Mouse (Mus musculus) limb, embryonic 12.5 days (tissue): ENCODE data around the gene Otof. TPM values are rescaled to one million over a fixed set of nuclear protein-coding genes. Genes with fewer than 3 reads are reported as not detected.

ENCODE experiments used
- ATAC-seq: fragments of 200-750 bp; cut with Nextera tagmentation; 2 replicates; pipeline ENCODE4 v1.8.0; 2017; ENCODE audit warnings: low read depth, moderate TSS enrichment; ENCODE audit not compliant: insufficient number of reproducible peaks, insufficient read depth, low FRiP score, low TSS enrichment
- H3K27ac ChIP-seq: fragments of 300-500 bp; sonication (generic); 2 replicates; pipeline ENCODE4 v1.5.1; 2016; ENCODE audit warnings: mild to moderate bottlenecking, moderate library complexity
- H3K27me3 ChIP-seq: fragments of 300-500 bp; sonication (generic); 2 replicates; pipeline ENCODE4 v1.6.1; 2016; ENCODE audit warnings: mild to moderate bottlenecking, moderate library complexity
- H3K36me3 ChIP-seq: fragments of 300-500 bp; sonication (generic); 2 replicates; pipeline ENCODE4 v1.6.1; 2016; ENCODE audit warnings: mild to moderate bottlenecking, moderate library complexity
- H3K4me1 ChIP-seq: fragments of 300-500 bp; sonication (generic); replicated peaks from 2 replicates; pipeline ENCODE4 v1.6.1; 2016
- H3K4me2 ChIP-seq: fragments of 300-500 bp; sonication (generic); 2 replicates; pipeline ENCODE4 v1.6.1; 2016; ENCODE audit warnings: mild to moderate bottlenecking, moderate library complexity
- H3K4me3 ChIP-seq: fragments of 300-500 bp; sonication (generic); replicated peaks from 2 replicates; pipeline ENCODE4 v1.5.1; 2016; ENCODE audit warnings: mild to moderate bottlenecking
- H3K9ac ChIP-seq: fragments of 300-500 bp; sonication (generic); replicated peaks from 2 replicates; pipeline ENCODE4 v1.6.1; 2016; ENCODE audit warnings: mild to moderate bottlenecking, moderate library complexity
- H3K9me3 ChIP-seq: fragments of 300-500 bp; sonication (generic); 2 replicates; pipeline ENCODE4 v1.6.1; 2016; ENCODE audit warnings: mild to moderate bottlenecking, moderate library complexity
- WGBS: fragments of 180-500 bp; shearing (Covaris S2); methylation state at CpG from one replicate; pipeline ENCODE4 v1.1.7; 2016; 5-methylcytosine and 5-hydroxymethylcytosine counted together
- polyA plus RNA-seq: library from polyadenylated mRNA; unstranded; fragments of >200 nt; fragmentation: Nextera tagmentation; extraction: Ambion mirVana; gene quantifications from 2 replicates; pipeline ENCODE4 v1.2.1, GENCODE M21; 2016

Gene Otof
- polyA plus RNA-seq, 1 experiment from 2014 or later, result 0.24 TPM

- no peak for ATAC-seq
- H3K27me3 ChIP-seq, result peaks cover 5% of the 10 kb centered on the region; the same call in 1 of the 2 replicates
- 82% methylated on average over 6 of the region's 6 CpGs for WGBS
Observed at GRCm38 (mm10) chr5:30427406-30427805, 34.3 kb downstream of the Otof start.

DNA sequence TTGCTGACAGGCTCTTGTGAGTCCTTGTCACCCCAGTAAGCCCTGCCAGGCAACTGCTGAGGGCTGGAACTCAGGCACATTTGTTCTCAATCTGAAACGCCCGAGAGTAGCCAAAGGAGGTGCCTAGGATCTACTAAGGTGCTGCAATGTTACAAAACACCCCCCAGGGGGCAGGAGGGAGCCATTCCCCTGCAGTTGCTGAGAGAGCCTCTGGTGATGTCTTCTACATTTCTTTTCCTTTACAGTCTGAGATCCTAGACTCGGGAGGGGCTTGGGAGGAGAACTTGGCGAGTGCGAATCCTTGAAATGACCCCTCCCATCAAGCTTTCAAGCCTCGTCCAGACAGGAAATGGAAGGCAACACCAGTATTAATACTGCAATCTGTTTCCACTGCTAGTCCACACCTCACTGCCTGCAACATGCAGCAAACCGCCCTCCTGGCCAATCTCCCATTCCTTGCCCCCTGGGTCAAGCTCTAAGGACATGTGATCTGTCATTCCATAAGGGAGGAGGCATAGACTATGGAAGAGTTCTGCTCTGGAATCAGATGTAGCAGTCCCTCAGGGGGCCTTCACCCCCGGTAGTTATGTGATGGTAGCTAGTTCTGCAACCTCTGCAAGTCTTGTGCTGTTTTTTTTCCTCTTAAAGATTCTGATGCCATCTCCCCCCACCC is 38.0 kb downstream of the Otof start:
- Histone ChIP-seq H3K9me3 (no peaks in the 10 kb centered on the region), H3K27ac (no peak overlapping the region), H3K4me2 (no peak overlapping the region), H3K4me1 (no peaks in the 10 kb centered on the region; the same call in 1 of the 2 replicates), H3K27me3 (peaks cover 9% of the 10 kb centered on the region; the same call in 1 of the 2 replicates), H3K36me3 (no peaks in the 10 kb centered on the region), H3K9ac (no peak overlapping the region), H3K4me3 (no peak overlapping the region)
- WGBS, result 24% methylated on average over 8 of the region's 8 CpGs
- ATAC-seq, result no peak

More at GRCm38 (mm10) chr5:30427406-30427805, 34.3 kb downstream of the Otof start:
- H3K9ac ChIP-seq, result no peak overlapping the region
- no peaks in the 10 kb centered on the region for H3K9me3 ChIP-seq
- no peak overlapping the region for H3K4me2 ChIP-seq
- H3K4me1 ChIP-seq, result no peaks in the 10 kb centered on the region; the same call in 1 of the 2 replicates
- no peak overlapping the region for H3K27ac ChIP-seq
- H3K4me3 ChIP-seq, result no peak overlapping the region
- H3K36me3 ChIP-seq, result no peaks in the 10 kb centered on the region

GRCm38 (mm10) chr5:30423121-30423520 is 38.6 kb downstream of the Otof start:
- Histone ChIP-seq H3K27me3 (peaks cover 9% of the 10 kb centered on the region; the same call in 1 of the 2 replicates), H3K27ac (no peak overlapping the region), H3K9ac (no peak overlapping the region), H3K36me3 (no peaks in the 10 kb centered on the region), H3K4me3 (no peak overlapping the region), H3K4me1 (no peaks in the 10 kb centered on the region; the same call in 1 of the 2 replicates), H3K4me2 (no peak overlapping the region), H3K9me3 (no peaks in the 10 kb centered on the region)
- 78% methylated on average over 4 of the region's 4 CpGs for WGBS
- ATAC-seq, result no peak

GRCm38 (mm10) chr5:30416665-30417064 is 45.1 kb downstream of the Otof start:
- ATAC-seq, result no peak
- Histone ChIP-seq H3K27me3 (peaks cover 8% of the 10 kb centered on the region; the same call in 1 of the 2 replicates), H3K4me1 (no peaks in the 10 kb centered on the region), H3K9ac (no peak overlapping the region), H3K4me3 (no peak overlapping the region), H3K36me3 (no peaks in the 10 kb centered on the region), H3K27ac (no peak overlapping the region), H3K9me3 (no peaks in the 10 kb centered on the region), H3K4me2 (no peak overlapping the region)
- WGBS, result 79% methylated on average over 5 of the region's 5 CpGs

GRCm38 (mm10) chr5:30415876-30416275 is 45.9 kb downstream of the Otof start:
- no peak overlapping the region for H3K27ac ChIP-seq
- no peak for ATAC-seq
- no peaks in the 10 kb centered on the region for H3K4me1 ChIP-seq
- H3K27me3 ChIP-seq, result peaks cover 8% of the 10 kb centered on the region; the same call in 1 of the 2 replicates
- no peaks in the 10 kb centered on the region for H3K36me3 ChIP-seq
- H3K9me3 ChIP-seq, result no peaks in the 10 kb centered on the region
- 73% methylated on average over 4 of the region's 4 CpGs for WGBS
- H3K4me2 ChIP-seq, result no peak overlapping the region
- no peak overlapping the region for H3K4me3 ChIP-seq
- no peak overlapping the region for H3K9ac ChIP-seq

GRCm38 (mm10) chr5:30415381-30415780 is 46.4 kb downstream of the Otof start:
- 79% methylated on average over 2 of the region's 2 CpGs for WGBS
- H3K4me2 ChIP-seq, result no peak overlapping the region
- ATAC-seq, result no peak

GRCm38 (mm10) chr5:30411524-30411923 is 50.2 kb downstream of the Otof start:
- Histone ChIP-seq H3K4me1 (peaks cover 7% of the 10 kb centered on the region), H3K36me3 (no peaks in the 10 kb centered on the region), H3K27me3 (no peaks in the 10 kb centered on the region), H3K27ac (no peak overlapping the region), H3K4me3 (no peak overlapping the region), H3K4me2 (no peak overlapping the region), H3K9me3 (no peaks in the 10 kb centered on the region), H3K9ac (no peak overlapping the region)
- 81% methylated on average over 10 of the region's 10 CpGs for WGBS
- ATAC-seq, result no peak

More at GRCm38 (mm10) chr5:30415381-30415780, 46.4 kb downstream of the Otof start:
- H3K4me1 ChIP-seq, result no peaks in the 10 kb centered on the region
- no peak overlapping the region for H3K4me3 ChIP-seq
- no peak overlapping the region for H3K27ac ChIP-seq
- peaks cover 8% of the 10 kb centered on the region; the same call in 1 of the 2 replicates for H3K27me3 ChIP-seq
- no peak overlapping the region for H3K9ac ChIP-seq
- no peaks in the 10 kb centered on the region for H3K9me3 ChIP-seq
- no peaks in the 10 kb centered on the region for H3K36me3 ChIP-seq

DNA sequence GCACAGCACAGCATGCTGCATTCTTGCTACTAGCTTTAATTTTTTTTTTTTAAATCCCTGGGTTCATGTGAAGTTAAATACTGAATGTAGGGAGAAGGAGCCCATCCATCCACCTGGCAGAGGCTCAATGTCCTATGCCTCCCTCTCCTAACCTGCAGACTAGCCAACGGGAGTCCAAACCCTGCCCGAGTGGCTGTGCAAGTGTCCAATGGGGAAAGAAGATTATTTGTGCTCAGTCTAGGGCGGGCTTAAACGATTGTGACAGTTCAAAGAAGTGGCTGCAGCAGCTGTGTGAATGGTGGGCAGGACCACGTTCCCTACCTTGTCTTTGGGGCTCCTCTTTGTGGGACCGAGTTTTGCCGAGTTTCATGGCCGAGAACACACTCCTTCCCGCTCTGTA is 54.9 kb downstream of the Otof start:
- H3K4me1 ChIP-seq, result peaks cover 7% of the 10 kb centered on the region
- ATAC-seq, result no peak
- WGBS, result 27% methylated on average over 9 of the region's 9 CpGs
- no peak overlapping the region for H3K9ac ChIP-seq
- no peaks in the 10 kb centered on the region for H3K36me3 ChIP-seq
- H3K4me2 ChIP-seq, result no peak overlapping the region
- H3K27ac ChIP-seq, result no peak overlapping the region
- H3K4me3 ChIP-seq, result no peak overlapping the region
- no peaks in the 10 kb centered on the region for H3K27me3 ChIP-seq
- no peaks in the 10 kb centered on the region for H3K9me3 ChIP-seq

DNA sequence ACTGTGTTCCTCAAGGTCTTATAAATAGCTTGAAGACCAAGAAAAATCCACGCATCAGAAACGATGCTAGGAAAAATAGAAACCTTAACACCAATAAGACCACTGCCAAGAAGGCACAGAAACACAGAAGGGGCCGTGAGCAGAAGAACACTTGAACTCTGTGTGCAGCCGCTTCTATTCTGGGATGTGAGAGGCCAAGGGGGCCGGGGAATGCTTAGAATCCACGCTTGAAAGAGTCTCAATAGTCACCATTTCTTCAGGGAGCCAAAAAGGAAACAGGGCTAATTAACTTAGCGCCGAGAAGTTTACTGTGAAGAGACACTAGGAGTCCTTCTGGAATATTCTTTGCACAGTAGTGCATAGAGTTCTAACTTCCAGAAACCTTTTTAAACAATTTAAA is 60.6 kb downstream of the Otof start:
- 62% methylated on average over 8 of the region's 8 CpGs for WGBS
- H3K9ac ChIP-seq, result no peak overlapping the region
- no peak overlapping the region for H3K4me3 ChIP-seq
- no peaks in the 10 kb centered on the region for H3K36me3 ChIP-seq
- no peak for ATAC-seq
- H3K4me1 ChIP-seq, result no peaks in the 10 kb centered on the region
- 0 out of 2 replicates have a peak, but pooled peaks cover 8% of the 10 kb centered on the region for H3K9me3 ChIP-seq
- no peak overlapping the region for H3K27ac ChIP-seq
- no peak overlapping the region for H3K4me2 ChIP-seq
- H3K27me3 ChIP-seq, result no peaks in the 10 kb centered on the region

DNA sequence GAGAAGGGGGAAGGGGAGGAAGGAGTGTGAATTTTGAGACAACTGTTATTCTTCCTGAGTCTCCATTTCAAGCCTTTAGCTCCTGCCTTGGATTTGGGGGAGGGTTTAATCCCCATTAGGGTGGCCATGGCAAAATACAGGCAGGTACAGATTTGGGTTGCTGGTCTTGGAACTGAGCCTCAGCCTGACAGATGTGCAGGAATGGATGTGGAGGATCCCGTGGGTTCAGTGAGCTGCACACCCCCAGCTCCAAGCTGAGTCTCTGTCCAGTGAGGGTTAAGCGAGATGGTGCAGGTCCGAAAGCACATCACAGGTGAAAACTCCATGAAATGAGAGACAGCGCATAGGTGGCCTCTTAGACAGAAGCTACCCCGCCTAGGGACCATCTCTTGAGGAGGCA is 61.2 kb downstream of the Otof start:
- ATAC-seq, result no peak
- no peaks in the 10 kb centered on the region for H3K27me3 ChIP-seq
- no peak overlapping the region for H3K27ac ChIP-seq
- H3K9me3 ChIP-seq, result 0 out of 2 replicates have a peak, but pooled peaks cover 8% of the 10 kb centered on the region
- no peak overlapping the region for H3K9ac ChIP-seq
- 82% methylated on average over 5 of the region's 5 CpGs for WGBS
- no peaks in the 10 kb centered on the region for H3K36me3 ChIP-seq
- H3K4me2 ChIP-seq, result no peak overlapping the region
- H3K4me3 ChIP-seq, result no peak overlapping the region
- no peaks in the 10 kb centered on the region for H3K4me1 ChIP-seq

GRCm38 (mm10) chr5:30391473-30391872 is 70.3 kb downstream of the Otof start:
- no peak overlapping the region for H3K4me3 ChIP-seq
- no peaks in the 10 kb centered on the region for H3K9me3 ChIP-seq
- H3K4me2 ChIP-seq, result no peak overlapping the region
- H3K36me3 ChIP-seq, result no peaks in the 10 kb centered on the region
- no peak for ATAC-seq
- no peak overlapping the region for H3K9ac ChIP-seq
- H3K27me3 ChIP-seq, result no peaks in the 10 kb centered on the region
- H3K27ac ChIP-seq, result no peak overlapping the region
- WGBS, result 23% methylated on average over 7 of the region's 7 CpGs
- 0 out of 2 replicates have a peak, but pooled peaks cover 3% of the 10 kb centered on the region for H3K4me1 ChIP-seq

- Histone ChIP-seq H3K9ac (no peak overlapping the region), H3K4me3 (no peak overlapping the region), H3K4me1 (0 out of 2 replicates have a peak, but pooled peaks cover under 1% of the 10 kb centered on the region), H3K27ac (no peak overlapping the region), H3K4me2 (no peak overlapping the region), H3K27me3 (no peaks in the 10 kb centered on the region), H3K9me3 (no peaks in the 10 kb centered on the region), H3K36me3 (no peaks in the 10 kb centered on the region)
- ATAC-seq, result no peak
- 85% methylated on average over 5 of the region's 5 CpGs for WGBS
Observed at GRCm38 (mm10) chr5:30389836-30390235, 71.9 kb downstream of the Otof start.
